Mouse (Mus musculus): ENCODE data around the gene Gm14214. TPM values are rescaled to one million over a fixed set of nuclear protein-coding genes. Genes with fewer than 3 reads are reported as not detected.

Gene Gm14214
- polyA plus RNA-seq, 1 experiment: not detected

DNA sequence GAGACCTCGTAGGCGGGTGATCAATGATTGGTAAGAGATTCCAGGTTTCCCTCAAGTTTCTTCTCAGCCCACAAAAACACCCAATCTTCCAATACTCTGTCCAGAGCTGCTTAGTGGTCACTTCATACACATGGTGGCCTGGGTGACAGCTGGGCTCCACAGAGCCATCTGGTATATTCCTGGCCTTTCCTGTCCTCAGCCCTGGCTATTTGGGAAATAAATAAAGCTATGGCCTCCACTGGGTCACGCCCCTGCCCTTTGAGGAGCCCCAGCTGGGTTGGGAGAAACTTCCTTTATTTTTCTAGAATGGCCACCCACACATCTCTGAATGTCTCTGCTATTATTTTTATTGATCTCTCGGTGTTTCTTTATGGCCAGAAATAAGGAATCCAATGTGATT lies 46.4 kb downstream of the Gm14214 start:
- Histone ChIP-seq H3K27ac (ENCODE audit: insufficient read depth, low read depth, low read length) (no peak overlapping the region), H3K4me3 (ENCODE audit: insufficient read depth, low read depth, low read length) (no peak overlapping the region), H3K4me1 (ENCODE audit: control insufficient read depth, insufficient read depth, low read length) (no peaks in the 10 kb centered on the region)
- TF ChIP-seq CTCF (IDR thresholded peaks at IDR 0.05; ENCODE audit: insufficient read depth, low read depth, low read length) (no peak), POLR2A (IDR thresholded peaks at IDR 0.05; ENCODE audit: insufficient read depth, low read depth, low read length) (no peak)
- 90% methylated on average over 4 of the region's 4 CpGs for WGBS

DNA sequence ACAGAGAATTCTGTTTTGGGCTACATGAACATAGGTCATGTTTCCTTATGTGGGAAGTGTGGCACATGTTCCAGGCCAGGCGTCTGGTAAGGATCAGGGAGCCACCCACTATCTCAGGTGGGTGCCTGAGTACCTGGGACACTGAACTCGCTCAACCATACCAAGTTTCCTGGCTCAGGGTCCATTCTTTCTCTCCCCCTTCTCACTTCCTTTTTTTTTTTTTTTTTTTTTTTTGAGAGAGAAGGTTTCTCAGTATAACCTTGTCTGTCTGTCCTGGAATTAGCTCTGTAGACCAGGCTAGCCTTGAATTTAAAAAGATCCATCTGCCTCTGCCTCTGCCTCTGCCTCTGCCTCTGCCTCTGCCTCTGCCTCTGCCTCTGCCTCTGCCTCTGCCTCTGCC lies 49.5 kb downstream of the Gm14214 start:
- Histone ChIP-seq H3K4me1 (ENCODE audit: control insufficient read depth, insufficient read depth, low read length) (no peaks in the 10 kb centered on the region), H3K4me3 (ENCODE audit: insufficient read depth, low read depth, low read length) (no peak overlapping the region), H3K27ac (ENCODE audit: insufficient read depth, low read depth, low read length) (no peak overlapping the region)
- WGBS: 97% methylated on average over 2 of the region's 2 CpGs
- TF ChIP-seq POLR2A (IDR thresholded peaks at IDR 0.05; ENCODE audit: insufficient read depth, low read depth, low read length) (no peak), CTCF (IDR thresholded peaks at IDR 0.05; ENCODE audit: insufficient read depth, low read depth, low read length) (no peak)

Other genes starting within 250 kb of the Gm14214 start
- not detected in 2 replicates for gene 1700003F12Rik, start 222.9 kb downstream of the Gm14214 start, polyA plus RNA-seq (2012; ENCODE audit: insufficient read depth, insufficient read length, low replicate concordance, missing spikeins)
- gene Actl10, start 218.3 kb downstream of the Gm14214 start, polyA plus RNA-seq (2012; ENCODE audit: insufficient read depth, insufficient read length, low replicate concordance, missing spikeins): not detected in 2 replicates
- gene Necab3, start 211.1 kb downstream of the Gm14214 start, polyA plus RNA-seq (2012; ENCODE audit: insufficient read depth, insufficient read length, low replicate concordance, missing spikeins): not detected in 2 replicates
- gene E2f1, start 200.1 kb downstream of the Gm14214 start, polyA plus RNA-seq (2012; ENCODE audit: insufficient read depth, insufficient read length, low replicate concordance, missing spikeins): not detected in 2 replicates
- gene Pxmp4, start 166.3 kb downstream of the Gm14214 start, polyA plus RNA-seq (2012; ENCODE audit: insufficient read depth, insufficient read length, low replicate concordance, missing spikeins): not detected in 2 replicates
- gene Zfp341, start 156.7 kb downstream of the Gm14214 start, polyA plus RNA-seq (2012; ENCODE audit: insufficient read depth, insufficient read length, low replicate concordance, missing spikeins): not detected in 2 replicates
- gene 4930519P11Rik, start 156.6 kb downstream of the Gm14214 start, polyA plus RNA-seq (2012; ENCODE audit: insufficient read depth, insufficient read length, low replicate concordance, missing spikeins): not detected in 2 replicates
- 288 TPM in 1 of 2 replicates, not detected in the other for gene Chmp4b, start 118.3 kb downstream of the Gm14214 start, polyA plus RNA-seq (2012; ENCODE audit: insufficient read depth, insufficient read length, low replicate concordance, missing spikeins)
- gene Raly, start 21.1 kb upstream of the Gm14214 start, polyA plus RNA-seq (2012; ENCODE audit: insufficient read depth, insufficient read length, low replicate concordance, missing spikeins): not detected in 2 replicates
- not detected in 2 replicates for gene a, start 21.4 kb upstream of the Gm14214 start, polyA plus RNA-seq (2012; ENCODE audit: insufficient read depth, insufficient read length, low replicate concordance, missing spikeins)
- not detected in 2 replicates for gene Eif2s2, start 122.9 kb upstream of the Gm14214 start, polyA plus RNA-seq (2012; ENCODE audit: insufficient read depth, insufficient read length, low replicate concordance, missing spikeins)
- not detected in 2 replicates for gene Gm14226, start 248.2 kb upstream of the Gm14214 start, polyA plus RNA-seq (2012; ENCODE audit: insufficient read depth, insufficient read length, low replicate concordance, missing spikeins)